ENCODE assay signal across 21 mouse cellular contexts in genomic region chr9:53614286-53614685, GRCm38 (mm10). TPM values are rescaled to one million over a fixed set of nuclear protein-coding genes. Genes with fewer than 3 reads are reported as not detected.
DNase-seq lines count a peak whose midpoint lies in the region; ATAC-seq and TF ChIP-seq lines count a peak whose summit lies in the region.
"Had no signal": no experiment of that assay in that cellular context is flagged by ENCODE, and none has a peak within 500 bp of the region (broad histone marks: within the 10 kb centered on the region; RNA-seq: fewer than 3 reads in every experiment).

No protein-coding gene starts in this region.

- no peak overlapping the region for H3K9ac ChIP-seq in liver, adult 2 months (ENCODE audit: low read depth, low read length)
- H3K9ac ChIP-seq in liver, embryonic 11.5 days (ENCODE audit: low read depth, low read length), result no peak overlapping the region

- peaks cover 5% of the 10 kb centered on the region for H3K4me1 ChIP-seq in kidney, adult 2 months (ENCODE audit: control insufficient read depth, insufficient read depth, low read length)
- H3K4me1 ChIP-seq in liver, adult 2 months (ENCODE audit: control insufficient read depth, insufficient read depth, low read length), result peaks cover 15% of the 10 kb centered on the region
- peaks cover under 1% of the 10 kb centered on the region; the same call in 1 of the 2 replicates for H3K4me1 ChIP-seq in liver, embryonic 11.5 days (replicated peaks; ENCODE audit: control insufficient read depth, insufficient read depth, low read length)

- H3K27ac ChIP-seq in kidney, adult 2 months (ENCODE audit: insufficient read depth, low read depth, low read length), result no peak overlapping the region
- peak overlapping the region; percentile 74 for H3K27ac ChIP-seq in liver, adult 2 months (replicated peaks; ENCODE audit: insufficient read depth, low read depth, low read length)
- H3K27ac ChIP-seq in liver, embryonic 11.5 days (ENCODE audit: low read depth, low read length), result no peak overlapping the region

- no peak for TF ChIP-seq POLR2A in kidney, adult 2 months (IDR thresholded peaks at IDR 0.05; ENCODE audit: low read depth, low read length)
- no peak for TF ChIP-seq POLR2A in liver, adult 2 months (IDR thresholded peaks at IDR 0.05; ENCODE audit: extremely low read depth, insufficient read depth, low read length)

- no peak overlapping the region for H3K4me3 ChIP-seq in kidney, adult 2 months (ENCODE audit: insufficient read depth, low read depth, low read length)
- no peak overlapping the region for H3K4me3 ChIP-seq in liver, adult 2 months (ENCODE audit: insufficient read depth, low read depth, low read length)
- no peak overlapping the region for H3K4me3 ChIP-seq in liver, embryonic 11.5 days (ENCODE audit: low read depth, low read length)

- DNase-seq in heart, adult 11 months, result peak; percentile 57
- no peak for DNase-seq in heart, postnatal 25 days (ENCODE audit: low spot score)
- peak; percentile 26 for DNase-seq in kidney, adult 2 months
- DNase-seq in kidney, adult 11 months, result no peak
- peak; percentile 89 for DNase-seq in liver, adult 2 months (ENCODE audit: extremely low read depth, low read depth, low spot score)
- no peak for DNase-seq in liver, embryonic 11.5 days (ENCODE audit: low spot score)
- DNase-seq: adrenal gland, adult 2 months; adrenal gland, adult 8-10 months; adrenal gland, postnatal 10 days; adrenal gland, postnatal 14 days; adrenal gland, postnatal 25 days; adrenal gland, postnatal 36 days; B cell, adult 2 months; cerebellum, adult 11 months; cerebellum, adult 11-12 months; cerebellum, adult 18-20 months had no signal

- no peaks in the 10 kb centered on the region for H3K27me3 ChIP-seq in kidney, adult 2 months (replicated peaks; ENCODE audit: control insufficient read depth, insufficient read depth, low read length)
- H3K27me3 ChIP-seq in liver, adult 2 months (ENCODE audit: control insufficient read depth, insufficient read depth, low read length), result no peaks in the 10 kb centered on the region
- H3K27me3 ChIP-seq in liver, embryonic 11.5 days (replicated peaks; ENCODE audit: control insufficient read depth, insufficient read depth, low read length), result no peaks in the 10 kb centered on the region
- H3K27me3 ChIP-seq: CH12.LX, Patski had no signal

- TF ChIP-seq CTCF in kidney, adult 2 months (conservative IDR thresholded peaks at IDR 0.05; ENCODE audit: insufficient read depth, insufficient read length, low read depth, low read length), result no peak
- no peak for TF ChIP-seq CTCF in liver, adult 2 months (IDR thresholded peaks at IDR 0.05; ENCODE audit: low read depth, low read length)

- H3K4me2 ChIP-seq in liver, embryonic 11.5 days, result no peak overlapping the region

- H3K9me3 ChIP-seq in liver, embryonic 11.5 days (ENCODE audit: control insufficient read depth, low read length), result no peaks in the 10 kb centered on the region
- H3K9me3 ChIP-seq: G1E had no signal

- peaks cover 3% of the 10 kb centered on the region; the same call in 1 of the 2 replicates for H3K79me2 ChIP-seq in liver, adult 2 months (ENCODE audit: control insufficient read depth, insufficient read depth, low read length)

- no peak for ATAC-seq in liver, embryonic 11.5 days (replicated peaks; ENCODE audit: low FRiP score)
- ATAC-seq: activated CD4-positive, CD25-positive, alpha-beta regulatory T cell, adult 4 months; CD4-positive, CD25-positive, alpha-beta regulatory T cell, adult 4 months; Patski had no signal

- WGBS in kidney, adult 2 months, result 58% methylated on average over 4 of the region's 4 CpGs
- WGBS in liver, adult 2 months, result 32% methylated on average over 4 of the region's 4 CpGs
- 87% methylated on average over 4 of the region's 4 CpGs for WGBS in liver, embryonic 11.5 days

- no peaks in the 10 kb centered on the region; the same call in 1 of the 2 replicates for H3K36me3 ChIP-seq in kidney, adult 2 months (ENCODE audit: control insufficient read depth, insufficient read depth, low read length)
- peaks cover 4% of the 10 kb centered on the region; the same call in 1 of the 2 replicates for H3K36me3 ChIP-seq in liver, adult 2 months (ENCODE audit: control insufficient read depth, insufficient read depth, low read length)
- peaks cover 3% of the 10 kb centered on the region; the same call in 1 of the 2 replicates for H3K36me3 ChIP-seq in liver, embryonic 11.5 days (ENCODE audit: control insufficient read depth, insufficient read depth, low read length)

- intact Hi-C loops in heart, postnatal 25 days (cut with DNase I), result no loop called here

RNA-seq across cellular contexts. Expression of gene Acat1, which starts 4.1 kb away (rescaled TPM):
- total RNA-seq in heart, postnatal 25 days (2021), result 100 to 1,000 TPM; 276 to 289 TPM
- polyA plus RNA-seq in kidney, adult 2 months (2012; rRNA removed), result 134 and 154 TPM in 2 replicates
- 285 and 321 TPM in 2 replicates for total RNA-seq in liver, adult 2 months (2014; rRNA removed)
- polyA plus RNA-seq in liver, adult 2 months (2012; rRNA removed), result 101 and 143 TPM in 2 replicates
- 63.3 and 71.8 TPM in 2 replicates for polyA plus RNA-seq in liver, embryonic 11.5 days (2014; fragmentation: Nextera tagmentation; extraction: Ambion mirVana)

RNA-seq across cellular contexts. Expression of gene Cul5, which starts 55.5 kb away (rescaled TPM):
- 10 to 100 TPM; 43.4 to 46.4 TPM for total RNA-seq in heart, postnatal 25 days (2021)
- polyA plus RNA-seq in kidney, adult 2 months (2012; rRNA removed), result 4.2 and 5.4 TPM in 2 replicates
- 15.4 and 18.0 TPM in 2 replicates for total RNA-seq in liver, adult 2 months (2014; rRNA removed)
- polyA plus RNA-seq in liver, adult 2 months (2012; rRNA removed), result 2.3 and 2.4 TPM in 2 replicates
- 28.3 and 29.8 TPM in 2 replicates for polyA plus RNA-seq in liver, embryonic 11.5 days (2014; fragmentation: Nextera tagmentation; extraction: Ambion mirVana)

Comparison
In these comparisons a context has a peak if more than half of its experiments do, and no peak if none do; other contexts are left out.
1. DNase-seq: peak in heart, adult 11 months (single experiment), kidney, adult 2 months (single experiment) and liver, adult 2 months (single experiment); none in heart, postnatal 25 days (single experiment), kidney, adult 11 months (single experiment) and liver, embryonic 11.5 days (single experiment).